Mouse (Mus musculus): ENCODE measurements at regions not wholly inside any gene's neighbourhood (a gene's known extent, or its start where the extent isn't known, plus 50 kb on each side); places are given as distances from the start of the nearest gene placed in this dataset.

GRCm38 (mm10) chr19:26938911-26939310 is 53.2 kb downstream of the Gm815 start:
- TF ChIP-seq CTCF (conservative IDR thresholded peaks at IDR 0.05; ENCODE audit: low read length) (no peak), POU5F1 (IDR thresholded peaks at IDR 0.05; ENCODE audit: borderline replicate concordance, low read length) (no peak), NANOG (IDR thresholded peaks at IDR 0.05; ENCODE audit: borderline replicate concordance, low read length) (no peak)

All from E14TG2a.4 (cell line).